Mouse (Mus musculus) stomach, embryonic 15.5 days (tissue): Measurements from ENCODE around the gene Retreg3. TPM values are rescaled to one million over a fixed set of nuclear protein-coding genes. Genes with fewer than 3 reads are reported as not detected.

Experiments
- ATAC-seq: fragments of 200-750 bp; cut with Nextera tagmentation; 2 replicates; pipeline ENCODE4 v1.8.0; 2017; ENCODE audit warnings: low read depth, moderate number of reproducible peaks, moderate TSS enrichment; ENCODE audit not compliant: insufficient read depth, low FRiP score
- H3K27ac ChIP-seq: fragments of 300-500 bp; sonication (generic); 2 replicates; pipeline ENCODE4 v1.5.1; 2015; ENCODE audit warnings: mild to moderate bottlenecking, inconsistent platforms
- H3K27me3 ChIP-seq: fragments of 300-500 bp; sonication (generic); replicated peaks from 2 replicates; pipeline ENCODE4 v1.6.1; 2015; ENCODE audit warnings: inconsistent platforms
- H3K36me3 ChIP-seq: fragments of 300-500 bp; sonication (generic); 2 replicates; pipeline ENCODE4 v1.6.1; 2015; ENCODE audit warnings: inconsistent platforms
- H3K4me1 ChIP-seq: fragments of 300-500 bp; sonication (generic); 2 replicates; pipeline ENCODE4 v1.6.1; 2015; ENCODE audit warnings: inconsistent platforms
- H3K4me2 ChIP-seq: fragments of 300-500 bp; sonication (generic); 2 replicates; pipeline ENCODE4 v1.6.1; 2015; ENCODE audit warnings: mild to moderate bottlenecking, inconsistent platforms
- H3K4me3 ChIP-seq: fragments of 300-500 bp; sonication (generic); replicated peaks from 2 replicates; pipeline ENCODE4 v1.5.1; 2015; ENCODE audit warnings: inconsistent platforms
- H3K9ac ChIP-seq: fragments of 300-500 bp; sonication (generic); 2 replicates; pipeline ENCODE4 v1.6.1; 2015; ENCODE audit warnings: inconsistent platforms
- H3K9me3 ChIP-seq: fragments of 300-500 bp; sonication (generic); 2 replicates; pipeline ENCODE4 v1.6.1; 2016; ENCODE audit warnings: inconsistent platforms
- WGBS: fragments of 180-500 bp; shearing (Covaris S2); methylation state at CpG from one replicate; pipeline ENCODE4 v1.1.7; 2015; 5-methylcytosine and 5-hydroxymethylcytosine counted together
- polyA plus RNA-seq: library from polyadenylated mRNA; unstranded; fragments of >200 nt; fragmentation: Nextera tagmentation; extraction: Ambion mirVana; gene quantifications from 2 replicates; pipeline ENCODE4 v1.2.1, GENCODE M21; 2015

Gene Retreg3
- polyA plus RNA-seq, 1 experiment from 2014 or later: 21.0 TPM

- Histone ChIP-seq H3K27ac (peak within 1 kb of the TSS; percentile 44; the same call in 1 of the 2 replicates), H3K36me3 (no peaks in the 10 kb centered on the region; the same call in 1 of the 2 replicates), H3K4me1 (peaks cover 22% of the 10 kb centered on the region), H3K9ac (peak within 1 kb of the TSS; percentile 73), H3K4me2 (peak within 1 kb of the TSS; percentile 98), H3K9me3 (no peaks in the 10 kb centered on the region), H3K27me3 (no peaks in the 10 kb centered on the region), H3K4me3 (peak within 1 kb of the TSS; percentile 81)
- WGBS: 4% methylated on average over 35 of the region's 35 CpGs
- peak; percentile 85 for ATAC-seq
Observed at GRCm38 (mm10) chr11:101069391-101070188, 50.1 kb downstream of the Retreg3 start, which contains the start of gene Naglu. Gene Naglu, plus strand, starts transcription at chr11:101070012.

- H3K27ac ChIP-seq: peak overlapping the region; percentile 57
- H3K4me3 ChIP-seq: peak overlapping the region; percentile 17
- peak overlapping the region; percentile 55 for H3K4me2 ChIP-seq
- H3K4me1 ChIP-seq: peaks cover 50% of the 10 kb centered on the region
- no peak for ATAC-seq
- H3K9me3 ChIP-seq: no peaks in the 10 kb centered on the region
- H3K36me3 ChIP-seq: no peaks in the 10 kb centered on the region
- no peaks in the 10 kb centered on the region for H3K27me3 ChIP-seq
- 13% methylated on average over 18 of the region's 18 CpGs for WGBS
- H3K9ac ChIP-seq: no peak overlapping the region
Observed at GRCm38 (mm10) chr11:101066549-101067412, 52.9 kb downstream of the Retreg3 start.

- Histone ChIP-seq H3K4me3 (no peak overlapping the region), H3K36me3 (no peaks in the 10 kb centered on the region), H3K9ac (no peak overlapping the region), H3K4me2 (no peak overlapping the region), H3K9me3 (no peaks in the 10 kb centered on the region), H3K27ac (peak overlapping the region; percentile 57; the same call in 1 of the 2 replicates), H3K27me3 (no peaks in the 10 kb centered on the region), H3K4me1 (peaks cover 57% of the 10 kb centered on the region)
- 89% methylated on average over 9 of the region's 9 CpGs for WGBS
- ATAC-seq: no peak
Observed at GRCm38 (mm10) chr11:101065002-101065401, 54.7 kb downstream of the Retreg3 start.

- 0 out of 2 replicates have a peak overlapping the region, but pooled peaks have one; percentile 24 for H3K4me2 ChIP-seq
- peaks cover 62% of the 10 kb centered on the region for H3K4me1 ChIP-seq
- peak overlapping the region; percentile 94 for H3K27ac ChIP-seq
- H3K4me3 ChIP-seq: no peak overlapping the region
- no peaks in the 10 kb centered on the region for H3K27me3 ChIP-seq
- no peaks in the 10 kb centered on the region for H3K36me3 ChIP-seq
- no peak overlapping the region for H3K9ac ChIP-seq
- 72% methylated on average over 4 of the region's 4 CpGs for WGBS
- ATAC-seq: no peak
- H3K9me3 ChIP-seq: no peaks in the 10 kb centered on the region
Observed at GRCm38 (mm10) chr11:101064462-101064861, 55.2 kb downstream of the Retreg3 start.

- no peak overlapping the region for H3K4me3 ChIP-seq
- H3K9ac ChIP-seq: no peak overlapping the region
- peak; percentile 85 for ATAC-seq
- peak overlapping the region; percentile 94 for H3K27ac ChIP-seq
- H3K4me2 ChIP-seq: peak overlapping the region; percentile 24; the same call in 1 of the 2 replicates
- no peaks in the 10 kb centered on the region for H3K9me3 ChIP-seq
- H3K27me3 ChIP-seq: no peaks in the 10 kb centered on the region
- WGBS: 18% methylated on average over 12 of the region's 12 CpGs
- H3K4me1 ChIP-seq: peaks cover 63% of the 10 kb centered on the region
- H3K36me3 ChIP-seq: no peaks in the 10 kb centered on the region
Observed at GRCm38 (mm10) chr11:101063676-101064327, 55.9 kb downstream of the Retreg3 start.

- peak overlapping the region; percentile 24; the same call in 1 of the 2 replicates for H3K4me2 ChIP-seq
- H3K36me3 ChIP-seq: no peaks in the 10 kb centered on the region
- no peak overlapping the region for H3K4me3 ChIP-seq
- peaks cover 70% of the 10 kb centered on the region for H3K4me1 ChIP-seq
- H3K27ac ChIP-seq: peak overlapping the region; percentile 94
- WGBS: 63% methylated on average over 14 of the region's 14 CpGs
- H3K9me3 ChIP-seq: no peaks in the 10 kb centered on the region
- H3K9ac ChIP-seq: no peak overlapping the region
- ATAC-seq: peak; percentile 29
- no peaks in the 10 kb centered on the region for H3K27me3 ChIP-seq
Observed at GRCm38 (mm10) chr11:101062971-101063675, 56.6 kb downstream of the Retreg3 start.

GRCm38 (mm10) chr11:101062165-101062884, 57.4 kb downstream of the Retreg3 start:
- ATAC-seq: no peak
- Histone ChIP-seq H3K9ac (no peak overlapping the region), H3K4me3 (no peak overlapping the region), H3K27ac (peak overlapping the region; percentile 94), H3K36me3 (no peaks in the 10 kb centered on the region), H3K4me1 (peaks cover 77% of the 10 kb centered on the region), H3K27me3 (no peaks in the 10 kb centered on the region), H3K4me2 (no peak overlapping the region), H3K9me3 (no peaks in the 10 kb centered on the region)
- 62% methylated on average over 12 of the region's 12 CpGs for WGBS

GRCm38 (mm10) chr11:101061049-101061448, 58.6 kb downstream of the Retreg3 start:
- peak overlapping the region; percentile 94 for H3K27ac ChIP-seq
- no peaks in the 10 kb centered on the region for H3K9me3 ChIP-seq

GRCm38 (mm10) chr11:101060126-101060525, 59.6 kb downstream of the Retreg3 start:
- no peak overlapping the region for H3K9ac ChIP-seq
- peak overlapping the region; percentile 5; the same call in 1 of the 2 replicates for H3K4me2 ChIP-seq
- peaks cover 75% of the 10 kb centered on the region for H3K4me1 ChIP-seq
- no peaks in the 10 kb centered on the region for H3K36me3 ChIP-seq
- H3K27me3 ChIP-seq: no peaks in the 10 kb centered on the region
- 34% methylated on average over 8 of the region's 8 CpGs for WGBS
- ATAC-seq: no peak
- H3K4me3 ChIP-seq: no peak overlapping the region
- H3K27ac ChIP-seq: peak overlapping the region; percentile 94
- no peaks in the 10 kb centered on the region for H3K9me3 ChIP-seq

More at GRCm38 (mm10) chr11:101061049-101061448, 58.6 kb downstream of the Retreg3 start:
- Histone ChIP-seq H3K4me3 (no peak overlapping the region), H3K9ac (no peak overlapping the region), H3K27me3 (no peaks in the 10 kb centered on the region), H3K36me3 (no peaks in the 10 kb centered on the region), H3K4me1 (peaks cover 75% of the 10 kb centered on the region), H3K4me2 (no peak overlapping the region)
- 79% methylated on average over 5 of the region's 5 CpGs for WGBS
- no peak for ATAC-seq

GRCm38 (mm10) chr11:101059473-101059872, 60.2 kb downstream of the Retreg3 start:
- H3K4me2 ChIP-seq: no peak overlapping the region
- H3K4me1 ChIP-seq: peaks cover 72% of the 10 kb centered on the region
- no peaks in the 10 kb centered on the region for H3K9me3 ChIP-seq
- H3K4me3 ChIP-seq: no peak overlapping the region
- no peaks in the 10 kb centered on the region for H3K36me3 ChIP-seq
- H3K9ac ChIP-seq: no peak overlapping the region
- no peaks in the 10 kb centered on the region for H3K27me3 ChIP-seq
- ATAC-seq: no peak
- 86% methylated on average over 10 of the region's 10 CpGs for WGBS
- peak overlapping the region; percentile 94 for H3K27ac ChIP-seq
